Mouse (Mus musculus) heart, embryonic 15.5 days (tissue): Measurements from ENCODE around the gene Bbx. TPM values are rescaled to one million over a fixed set of nuclear protein-coding genes. Genes with fewer than 3 reads are reported as not detected.

ENCODE experiments used
- ATAC-seq: fragments of 200-750 bp; cut with Nextera tagmentation; replicated peaks from 2 replicates; pipeline ENCODE4 v1.8.0; 2017; ENCODE audit warnings: low read depth, moderate TSS enrichment; ENCODE audit not compliant: insufficient number of reproducible peaks, insufficient read depth, low FRiP score
- H3K27ac ChIP-seq: fragments of 300-500 bp; sonication (generic); 2 replicates; pipeline ENCODE4 v1.5.1; 2015; ENCODE audit warnings: mild to moderate bottlenecking, inconsistent platforms
- H3K27me3 ChIP-seq: fragments of 300-500 bp; sonication (generic); 2 replicates; pipeline ENCODE4 v1.6.1; 2015; ENCODE audit warnings: inconsistent platforms
- H3K36me3 ChIP-seq: fragments of 300-500 bp; sonication (generic); 2 replicates; pipeline ENCODE4 v1.6.1; 2015; ENCODE audit warnings: mild to moderate bottlenecking, inconsistent platforms
- H3K4me1 ChIP-seq: fragments of 300-500 bp; sonication (generic); replicated peaks from 2 replicates; pipeline ENCODE4 v1.6.1; 2015; ENCODE audit warnings: inconsistent platforms
- H3K4me2 ChIP-seq: fragments of 300-500 bp; sonication (generic); 2 replicates; pipeline ENCODE4 v1.6.1; 2015; ENCODE audit warnings: inconsistent platforms, mild to moderate bottlenecking, moderate library complexity
- H3K4me3 ChIP-seq: fragments of 300-500 bp; sonication (generic); 2 replicates; pipeline ENCODE4 v1.5.1; 2015; ENCODE audit warnings: mild to moderate bottlenecking, inconsistent platforms
- H3K9ac ChIP-seq: fragments of 300-500 bp; sonication (generic); 2 replicates; pipeline ENCODE4 v1.6.1; 2015; ENCODE audit warnings: mild to moderate bottlenecking, inconsistent platforms
- H3K9me3 ChIP-seq: fragments of 300-500 bp; sonication (generic); replicated peaks from 2 replicates; pipeline ENCODE4 v1.6.1; 2016; ENCODE audit warnings: inconsistent platforms
- WGBS: fragments of 180-500 bp; shearing (Covaris S2); methylation state at CpG from one replicate; pipeline ENCODE4 v1.1.7; 2015; ENCODE audit warnings: mixed read lengths; 5-methylcytosine and 5-hydroxymethylcytosine counted together
- polyA plus RNA-seq: library from polyadenylated mRNA; unstranded; fragments of >200 nt; fragmentation: Nextera tagmentation; extraction: Ambion mirVana; gene quantifications from 2 replicates; pipeline ENCODE4 v1.2.1, GENCODE M21; 2015

The Bbx gene
- polyA plus RNA-seq, 1 experiment from 2014 or later = 33.4 TPM

GRCm38 (mm10) chr16:50262647-50263046 is 169.5 kb downstream of the Bbx start:
- no peak overlapping the region for H3K4me3 ChIP-seq
- 87% methylated on average over 4 of the region's 4 CpGs for WGBS
- peaks cover 16% of the 10 kb centered on the region; the same call in 1 of the 2 replicates for H3K36me3 ChIP-seq
- H3K4me1 ChIP-seq = 0 out of 2 replicates have a peak, but pooled peaks cover 2% of the 10 kb centered on the region
- no peak overlapping the region for H3K27ac ChIP-seq
- no peaks in the 10 kb centered on the region for H3K27me3 ChIP-seq
- no peak overlapping the region for H3K4me2 ChIP-seq
- no peak overlapping the region for H3K9ac ChIP-seq
- no peaks in the 10 kb centered on the region for H3K9me3 ChIP-seq
- no peak for ATAC-seq

- no peak overlapping the region for H3K4me2 ChIP-seq
- H3K27ac ChIP-seq = no peak overlapping the region
- no peak overlapping the region for H3K4me3 ChIP-seq
- no peak for ATAC-seq
- no peak overlapping the region for H3K9ac ChIP-seq
- H3K9me3 ChIP-seq = no peaks in the 10 kb centered on the region
- 87% methylated on average over 9 of the region's 9 CpGs for WGBS
- no peaks in the 10 kb centered on the region for H3K27me3 ChIP-seq
- H3K4me1 ChIP-seq = 0 out of 2 replicates have a peak, but pooled peaks cover 2% of the 10 kb centered on the region
- H3K36me3 ChIP-seq = peaks cover 16% of the 10 kb centered on the region; the same call in 1 of the 2 replicates
These were observed 170.0 kb downstream of the Bbx start for GRCm38 (mm10) chr16:50262209-50262608.

GRCm38 (mm10) chr16:50261741-50262140 is 170.4 kb downstream of the Bbx start:
- Histone ChIP-seq H3K27me3 (no peaks in the 10 kb centered on the region), H3K4me1 (no peaks in the 10 kb centered on the region), H3K9me3 (no peaks in the 10 kb centered on the region), H3K4me3 (no peak overlapping the region), H3K27ac (no peak overlapping the region), H3K36me3 (peaks cover 16% of the 10 kb centered on the region; the same call in 1 of the 2 replicates), H3K9ac (no peak overlapping the region), H3K4me2 (no peak overlapping the region)
- no peak for ATAC-seq

GRCm38 (mm10) chr16:50254522-50255159 is 177.5 kb downstream of the Bbx start:
- H3K9me3 ChIP-seq = no peaks in the 10 kb centered on the region
- no peak for ATAC-seq
- WGBS = 56% methylated on average over 5 of the region's 5 CpGs

GRCm38 (mm10) chr16:50251417-50251975 is 180.7 kb downstream of the Bbx start:
- no peaks in the 10 kb centered on the region for H3K9me3 ChIP-seq
- no peak overlapping the region for H3K4me3 ChIP-seq
- no peak overlapping the region for H3K4me2 ChIP-seq
- H3K4me1 ChIP-seq = no peaks in the 10 kb centered on the region; the same call in 1 of the 2 replicates
- H3K36me3 ChIP-seq = no peaks in the 10 kb centered on the region
- 56% methylated on average over 6 of the region's 6 CpGs for WGBS
- H3K27me3 ChIP-seq = no peaks in the 10 kb centered on the region
- H3K27ac ChIP-seq = no peak overlapping the region
- H3K9ac ChIP-seq = no peak overlapping the region
- ATAC-seq = no peak

More at GRCm38 (mm10) chr16:50254522-50255159, 177.5 kb downstream of the Bbx start:
- no peak overlapping the region for H3K4me3 ChIP-seq
- H3K9ac ChIP-seq = no peak overlapping the region
- no peak overlapping the region for H3K27ac ChIP-seq
- no peaks in the 10 kb centered on the region for H3K27me3 ChIP-seq
- no peaks in the 10 kb centered on the region; the same call in 1 of the 2 replicates for H3K4me1 ChIP-seq
- no peaks in the 10 kb centered on the region for H3K36me3 ChIP-seq
- 0 out of 2 replicates have a peak overlapping the region, but pooled peaks have one; percentile 18 for H3K4me2 ChIP-seq

GRCm38 (mm10) chr16:50250469-50250868 is 181.7 kb downstream of the Bbx start:
- Histone ChIP-seq H3K4me2 (no peak overlapping the region), H3K9ac (no peak overlapping the region), H3K27me3 (no peaks in the 10 kb centered on the region), H3K9me3 (no peaks in the 10 kb centered on the region), H3K4me3 (no peak overlapping the region), H3K36me3 (no peaks in the 10 kb centered on the region), H3K27ac (no peak overlapping the region), H3K4me1 (no peaks in the 10 kb centered on the region; the same call in 1 of the 2 replicates)
- 88% methylated on average over 5 of the region's 5 CpGs for WGBS
- no peak for ATAC-seq

GRCm38 (mm10) chr16:50249036-50249435 is 183.2 kb downstream of the Bbx start:
- no peak overlapping the region for H3K4me3 ChIP-seq
- 84% methylated on average over 3 of the region's 3 CpGs for WGBS
- no peak for ATAC-seq
- H3K4me2 ChIP-seq = no peak overlapping the region
- no peaks in the 10 kb centered on the region for H3K36me3 ChIP-seq
- H3K9me3 ChIP-seq = no peaks in the 10 kb centered on the region
- no peak overlapping the region for H3K9ac ChIP-seq
- H3K4me1 ChIP-seq = no peaks in the 10 kb centered on the region
- no peak overlapping the region for H3K27ac ChIP-seq
- H3K27me3 ChIP-seq = no peaks in the 10 kb centered on the region

GRCm38 (mm10) chr16:50242444-50242843 is 189.7 kb downstream of the Bbx start:
- ATAC-seq = no peak
- Histone ChIP-seq H3K36me3 (peaks cover 15% of the 10 kb centered on the region; the same call in 1 of the 2 replicates), H3K4me1 (no peaks in the 10 kb centered on the region), H3K4me3 (no peak overlapping the region), H3K9ac (no peak overlapping the region), H3K9me3 (no peaks in the 10 kb centered on the region), H3K27me3 (no peaks in the 10 kb centered on the region), H3K27ac (no peak overlapping the region), H3K4me2 (no peak overlapping the region)
- 65% methylated on average over 4 of the region's 4 CpGs for WGBS

- 97% methylated on average over 3 of the region's 3 CpGs for WGBS
- no peak for ATAC-seq
- Histone ChIP-seq H3K4me1 (no peaks in the 10 kb centered on the region), H3K4me3 (no peak overlapping the region), H3K36me3 (peaks cover 15% of the 10 kb centered on the region; the same call in 1 of the 2 replicates), H3K27me3 (no peaks in the 10 kb centered on the region), H3K4me2 (no peak overlapping the region), H3K27ac (no peak overlapping the region), H3K9ac (no peak overlapping the region), H3K9me3 (no peaks in the 10 kb centered on the region)
These were observed 190.6 kb downstream of the Bbx start for GRCm38 (mm10) chr16:50241604-50242003.

GRCm38 (mm10) chr16:50235231-50235630 is 197.0 kb downstream of the Bbx start:
- Histone ChIP-seq H3K36me3 (peaks cover 11% of the 10 kb centered on the region; the same call in 1 of the 2 replicates), H3K27ac (no peak overlapping the region), H3K4me3 (no peak overlapping the region), H3K4me2 (no peak overlapping the region), H3K27me3 (no peaks in the 10 kb centered on the region), H3K9ac (no peak overlapping the region), H3K4me1 (no peaks in the 10 kb centered on the region), H3K9me3 (no peaks in the 10 kb centered on the region)
- 59% methylated on average over 3 of the region's 3 CpGs for WGBS
- no peak for ATAC-seq

- no peak overlapping the region for H3K4me3 ChIP-seq
- no peak overlapping the region for H3K9ac ChIP-seq
- H3K27me3 ChIP-seq = no peaks in the 10 kb centered on the region
- H3K4me2 ChIP-seq = no peak overlapping the region
- 88% methylated on average over 2 of the region's 2 CpGs for WGBS
- H3K9me3 ChIP-seq = no peaks in the 10 kb centered on the region
- ATAC-seq = no peak
- H3K36me3 ChIP-seq = no peaks in the 10 kb centered on the region
- no peaks in the 10 kb centered on the region for H3K4me1 ChIP-seq
- H3K27ac ChIP-seq = no peak overlapping the region
These were observed 201.6 kb downstream of the Bbx start for GRCm38 (mm10) chr16:50230624-50231023.

- Histone ChIP-seq H3K27me3 (no peaks in the 10 kb centered on the region), H3K9ac (no peak overlapping the region), H3K4me3 (no peak overlapping the region), H3K9me3 (no peaks in the 10 kb centered on the region), H3K4me1 (no peaks in the 10 kb centered on the region), H3K4me2 (no peak overlapping the region), H3K27ac (no peak overlapping the region), H3K36me3 (no peaks in the 10 kb centered on the region)
- no peak for ATAC-seq
- WGBS = 78% methylated on average over 1 of the region's 1 CpGs
These were observed 203.4 kb downstream of the Bbx start for GRCm38 (mm10) chr16:50228833-50229232.
